Mouse (Mus musculus): ENCODE data around the gene Hoxc11.

The Hoxc11 gene

GRCm38 (mm10) chr15:102965003-102965891 lies 11.0 kb downstream of the Hoxc11 start:
- no peak for DNase-seq (ENCODE audit: low read depth, low spot score)

- no peak for DNase-seq (ENCODE audit: low read depth, low spot score)
Measured at GRCm38 (mm10) chr15:102965892-102966775, 11.9 kb downstream of the Hoxc11 start.

GRCm38 (mm10) chr15:102966776-102967311 lies 12.6 kb downstream of the Hoxc11 start, which contains the start of gene Hoxc10:
Hoxc10 (plus strand) TSS chr15:102966796.
- no peak for DNase-seq (ENCODE audit: low read depth, low spot score)

GRCm38 (mm10) chr15:102967312-102967510 lies 13.0 kb downstream of the Hoxc11 start, which contains the start of gene Hoxc5:
Hoxc5 (plus strand) TSS chr15:102967443.
- DNase-seq (ENCODE audit: low read depth, low spot score): no peak

- no peak for DNase-seq (ENCODE audit: low read depth, low spot score)
Measured at GRCm38 (mm10) chr15:102967511-102968397, 13.5 kb downstream of the Hoxc11 start.

- DNase-seq (ENCODE audit: low read depth, low spot score): no peak
Measured at GRCm38 (mm10) chr15:102969296-102969695, 15.1 kb downstream of the Hoxc11 start.

- DNase-seq (ENCODE audit: low read depth, low spot score): no peak
Measured at GRCm38 (mm10) chr15:102970740-102971139, 16.5 kb downstream of the Hoxc11 start.

- DNase-seq (ENCODE audit: low read depth, low spot score): no peak
Measured at GRCm38 (mm10) chr15:102972254-102972653, 18.0 kb downstream of the Hoxc11 start.

GRCm38 (mm10) chr15:102972753-102973152 lies 18.5 kb downstream of the Hoxc11 start:
- no peak for DNase-seq (ENCODE audit: low read depth, low spot score)

- DNase-seq (ENCODE audit: low read depth, low spot score): no peak
Measured at GRCm38 (mm10) chr15:102975034-102975433, 20.8 kb downstream of the Hoxc11 start.

- DNase-seq (ENCODE audit: low read depth, low spot score): no peak
Measured at GRCm38 (mm10) chr15:102975688-102976111, 21.5 kb downstream of the Hoxc11 start.

- no peak for DNase-seq (ENCODE audit: low read depth, low spot score)
Measured at GRCm38 (mm10) chr15:102976171-102976570, 21.9 kb downstream of the Hoxc11 start, which contains the start of gene Hoxc9. Hoxc9 (plus strand) TSS chr15:102976439.

- no peak for DNase-seq (ENCODE audit: low read depth, low spot score)
Measured at GRCm38 (mm10) chr15:102976631-102977422, 22.6 kb downstream of the Hoxc11 start.

- DNase-seq (ENCODE audit: low read depth, low spot score): no peak
Measured at GRCm38 (mm10) chr15:102977423-102977974, 23.3 kb downstream of the Hoxc11 start.

GRCm38 (mm10) chr15:102978615-102979515 lies 24.6 kb downstream of the Hoxc11 start:
- DNase-seq (ENCODE audit: low read depth, low spot score): no peak

- DNase-seq (ENCODE audit: low read depth, low spot score): no peak
Measured at GRCm38 (mm10) chr15:102979936-102980335, 25.7 kb downstream of the Hoxc11 start.

- no peak for DNase-seq (ENCODE audit: low read depth, low spot score)
Measured at GRCm38 (mm10) chr15:102980352-102980751, 26.1 kb downstream of the Hoxc11 start.

GRCm38 (mm10) chr15:102980912-102981311 lies 26.7 kb downstream of the Hoxc11 start:
- no peak for DNase-seq (ENCODE audit: low read depth, low spot score)
